Mouse (Mus musculus) heart, adult 2 months (tissue): Measurements from ENCODE around the gene Bcl2l14.

ENCODE experiments used
- CTCF ChIP-seq: fragments of 200-600 bp; IDR thresholded peaks from 2 replicates; pipeline ENCODE4 v1.8.1; 2022; ENCODE audit warnings: antibody characterized with exemption, mild to moderate bottlenecking, moderate library complexity
- EP300 ChIP-seq: fragments of 200-500 bp; IDR thresholded peaks from 2 replicates; pipeline ENCODE4 v1.6.1; 2011; ENCODE audit warnings: low read depth, low read length, control low read depth; ENCODE audit not compliant: insufficient read depth
- POLR2A ChIP-seq: fragments of 200-500 bp; IDR thresholded peaks from 2 replicates; pipeline ENCODE4 v1.6.1; 2011; ENCODE audit warnings: mild to moderate bottlenecking, low read depth, low read length, control low read depth; ENCODE audit not compliant: insufficient read depth

- TF ChIP-seq CTCF (peak; percentile 58), POLR2A (no peak), EP300 (no peak)
These were observed 73.2 kb downstream of the Bcl2l14 start for GRCm38 (mm10) chr6:134469297-134469696.
